10 mouse cellular contexts compared by ENCODE assay signal in genomic region chr3:138905678-138906077, GRCm38 (mm10).
DNase-seq lines count a peak whose midpoint lies in the region; ATAC-seq and TF ChIP-seq lines count a peak whose summit lies in the region.
"Had no signal": no experiment of that assay in that cellular context is flagged by ENCODE, and none has a peak within 500 bp of the region (broad histone marks: within the 10 kb centered on the region; RNA-seq: fewer than 3 reads in every experiment).

No protein-coding gene starts in this region.

- H3K36me3 ChIP-seq in kidney, embryonic 14.5 days (ENCODE audit: control insufficient read depth, insufficient read depth, low read length) = no peaks in the 10 kb centered on the region
- H3K36me3 ChIP-seq in embryonic facial prominence, embryonic 10.5 days (replicated peaks) = peaks cover 15% of the 10 kb centered on the region; the same call in 1 of the 2 replicates
- H3K36me3 ChIP-seq in heart, embryonic 15.5 days = no peaks in the 10 kb centered on the region
- peaks cover 13% of the 10 kb centered on the region; the same call in 1 of the 2 replicates for H3K36me3 ChIP-seq in limb, embryonic 13.5 days
- peaks cover 9% of the 10 kb centered on the region; the same call in 1 of the 2 replicates for H3K36me3 ChIP-seq in neural tube, embryonic 15.5 days
- no peaks in the 10 kb centered on the region for H3K36me3 ChIP-seq in liver, postnatal 0 days (replicated peaks; ENCODE audit: insufficient read depth, low read length)

- H3K4me1 ChIP-seq in kidney, embryonic 14.5 days (ENCODE audit: control insufficient read depth, insufficient read depth, low read length) = no peaks in the 10 kb centered on the region
- H3K4me1 ChIP-seq in embryonic facial prominence, embryonic 10.5 days = peaks cover 18% of the 10 kb centered on the region
- 0 out of 2 replicates have a peak, but pooled peaks cover 3% of the 10 kb centered on the region for H3K4me1 ChIP-seq in heart, embryonic 15.5 days (replicated peaks)
- H3K4me1 ChIP-seq in limb, embryonic 13.5 days = peaks cover 26% of the 10 kb centered on the region
- H3K4me1 ChIP-seq in neural tube, embryonic 15.5 days = 0 out of 2 replicates have a peak, but pooled peaks cover 2% of the 10 kb centered on the region
- H3K4me1 ChIP-seq in liver, postnatal 0 days (ENCODE audit: insufficient read depth) = no peaks in the 10 kb centered on the region

- no peak overlapping the region for H3K4me3 ChIP-seq in kidney, embryonic 14.5 days (ENCODE audit: low read length)
- H3K4me3 ChIP-seq in embryonic facial prominence, embryonic 10.5 days = no peak overlapping the region
- H3K4me3 ChIP-seq in heart, embryonic 15.5 days = no peak overlapping the region
- H3K4me3 ChIP-seq in limb, embryonic 13.5 days = no peak overlapping the region
- no peak overlapping the region for H3K4me3 ChIP-seq in neural tube, embryonic 15.5 days (replicated peaks)
- H3K4me3 ChIP-seq in liver, postnatal 0 days (ENCODE audit: low read depth, low read length) = no peak overlapping the region
- H3K4me3 ChIP-seq: midbrain, embryonic 12.5 days had no signal

- H3K9me3 ChIP-seq in kidney, embryonic 14.5 days (ENCODE audit: control insufficient read depth, low read length) = no peaks in the 10 kb centered on the region
- no peaks in the 10 kb centered on the region for H3K9me3 ChIP-seq in embryonic facial prominence, embryonic 10.5 days
- no peaks in the 10 kb centered on the region for H3K9me3 ChIP-seq in heart, embryonic 15.5 days (replicated peaks)
- no peaks in the 10 kb centered on the region for H3K9me3 ChIP-seq in limb, embryonic 13.5 days
- no peaks in the 10 kb centered on the region for H3K9me3 ChIP-seq in neural tube, embryonic 15.5 days (replicated peaks)
- no peaks in the 10 kb centered on the region for H3K9me3 ChIP-seq in liver, postnatal 0 days (ENCODE audit: low read length)
- H3K9me3 ChIP-seq: midbrain, embryonic 12.5 days had no signal

- peak overlapping the region; percentile 10; the same call in 1 of the 2 replicates for H3K27ac ChIP-seq in kidney, embryonic 14.5 days (ENCODE audit: low read depth, low read length)
- peak overlapping the region; percentile 77 for H3K27ac ChIP-seq in embryonic facial prominence, embryonic 10.5 days (replicated peaks)
- H3K27ac ChIP-seq in heart, embryonic 15.5 days = peak overlapping the region; percentile 72
- H3K27ac ChIP-seq in limb, embryonic 13.5 days = peak overlapping the region; percentile 72
- H3K27ac ChIP-seq in neural tube, embryonic 15.5 days (replicated peaks) = peak overlapping the region; percentile 10; the same call in 1 of the 2 replicates
- no peak overlapping the region for H3K27ac ChIP-seq in liver, postnatal 0 days (ENCODE audit: low read depth)
- H3K27ac ChIP-seq: midbrain, embryonic 12.5 days had no signal

- TF ChIP-seq CTCF in liver, postnatal 0 days (IDR thresholded peaks at IDR 0.05; ENCODE audit: low read depth) = no peak

- H3K27me3 ChIP-seq in kidney, embryonic 14.5 days (ENCODE audit: control insufficient read depth, insufficient read depth, low read length) = no peaks in the 10 kb centered on the region
- H3K27me3 ChIP-seq in embryonic facial prominence, embryonic 10.5 days (replicated peaks; ENCODE audit: low read depth, poor library complexity, severe bottlenecking) = 0 out of 2 replicates have a peak, but pooled peaks cover 5% of the 10 kb centered on the region
- no peaks in the 10 kb centered on the region for H3K27me3 ChIP-seq in heart, embryonic 15.5 days
- H3K27me3 ChIP-seq in limb, embryonic 13.5 days = peaks cover 2% of the 10 kb centered on the region; the same call in 1 of the 2 replicates
- no peaks in the 10 kb centered on the region for H3K27me3 ChIP-seq in neural tube, embryonic 15.5 days (replicated peaks)
- no peaks in the 10 kb centered on the region for H3K27me3 ChIP-seq in liver, postnatal 0 days (ENCODE audit: insufficient read depth, low read length)
- H3K27me3 ChIP-seq: midbrain, embryonic 12.5 days; Patski had no signal

- H3K4me2 ChIP-seq in kidney, embryonic 14.5 days (replicated peaks; ENCODE audit: low read depth, low read length) = no peak overlapping the region
- H3K4me2 ChIP-seq in heart, embryonic 15.5 days = no peak overlapping the region
- H3K4me2 ChIP-seq in limb, embryonic 13.5 days (replicated peaks) = no peak overlapping the region
- no peak overlapping the region for H3K4me2 ChIP-seq in neural tube, embryonic 15.5 days
- no peak overlapping the region for H3K4me2 ChIP-seq in liver, postnatal 0 days (ENCODE audit: low read depth, low read length)
- H3K4me2 ChIP-seq: midbrain, embryonic 12.5 days had no signal

- DNase-seq in kidney, postnatal 25 days = no peak
- peak; percentile 53 for DNase-seq in embryonic facial prominence, embryonic 10.5 days (ENCODE audit: low spot score)
- no peak for DNase-seq in layer of hippocampus, adult 18-20 months (ENCODE audit: low spot score in 2 of 2)
- no peak for DNase-seq in liver, postnatal 0 days

- WGBS in kidney, embryonic 14.5 days = 78% methylated on average over 7 of the region's 7 CpGs
- WGBS in embryonic facial prominence, embryonic 10.5 days = 29% methylated on average over 7 of the region's 7 CpGs
- 69% methylated on average over 7 of the region's 7 CpGs for WGBS in heart, embryonic 15.5 days
- 47% methylated on average over 7 of the region's 7 CpGs for WGBS in limb, embryonic 13.5 days
- WGBS in neural tube, embryonic 15.5 days = 47% methylated on average over 7 of the region's 7 CpGs
- WGBS in liver, postnatal 0 days (ENCODE audit: insufficient replicate concordance) = 78% methylated on average over 7 of the region's 7 CpGs

- ATAC-seq in kidney, embryonic 14.5 days (ENCODE audit: low FRiP score, low TSS enrichment) = no peak
- ATAC-seq in heart, embryonic 15.5 days (replicated peaks; ENCODE audit: insufficient number of reproducible peaks, insufficient read depth, low FRiP score, low read depth) = 0 out of 2 replicates have a peak, but pooled peaks have one; percentile 19
- ATAC-seq in limb, embryonic 13.5 days (ENCODE audit: low FRiP score, low read depth) = no peak
- peak; percentile 49; the same call in 1 of the 2 replicates for ATAC-seq in neural tube, embryonic 15.5 days (ENCODE audit: low FRiP score)
- ATAC-seq in liver, postnatal 0 days = no peak

- no peak for TF ChIP-seq EP300 in liver, postnatal 0 days (IDR thresholded peaks at IDR 0.05; ENCODE audit: low read depth)

- H3K9ac ChIP-seq in kidney, embryonic 14.5 days (ENCODE audit: low read depth, low read length) = no peak overlapping the region
- no peak overlapping the region for H3K9ac ChIP-seq in heart, embryonic 15.5 days
- H3K9ac ChIP-seq in limb, embryonic 13.5 days = no peak overlapping the region; the same call in 1 of the 2 replicates
- no peak overlapping the region for H3K9ac ChIP-seq in neural tube, embryonic 15.5 days (replicated peaks)
- H3K9ac ChIP-seq in liver, postnatal 0 days (replicated peaks) = no peak overlapping the region
- H3K9ac ChIP-seq: midbrain, embryonic 12.5 days had no signal

Comparison
In these comparisons a context has a peak if more than half of its experiments do, and no peak if none do; other contexts are left out.
1. ATAC-seq: peak in heart, embryonic 15.5 days (single experiment) and neural tube, embryonic 15.5 days (single experiment); none in kidney, embryonic 14.5 days (single experiment), limb, embryonic 13.5 days (single experiment) and liver, postnatal 0 days (single experiment).